Mouse (Mus musculus) C2C12 (cell line): ENCODE results near the gene Gm5136.

Experiments
- CEBPB ChIP-seq: IDR thresholded peaks from one replicate; pipeline ENCODE4 v1.6.1; 2011; ENCODE audit warnings: low read depth, mild to moderate bottlenecking, control low read depth, moderate library complexity
- CTCF ChIP-seq: IDR thresholded peaks from one replicate; pipeline ENCODE4 v1.5.1; 2011; ENCODE audit not compliant: control insufficient read depth, insufficient read depth, insufficient read length
- FOSL1 ChIP-seq: IDR thresholded peaks from one replicate; pipeline ENCODE4 v1.8.0; 2011; ENCODE audit warnings: mild to moderate bottlenecking, low read length; ENCODE audit not compliant: poor library complexity, insufficient read depth, severe bottlenecking
- MAX ChIP-seq: IDR thresholded peaks from one replicate; pipeline ENCODE4 v1.6.1; 2011; ENCODE audit warnings: mild to moderate bottlenecking, control low read depth
- MYOG ChIP-seq: IDR thresholded peaks from one replicate; pipeline ENCODE4 v1.6.1; 2011; ENCODE audit not compliant: control insufficient read depth, insufficient read length; ENCODE audit errors: extremely low read depth
- USF1 ChIP-seq: IDR thresholded peaks from one replicate; pipeline ENCODE4 v1.6.1; 2011; ENCODE audit warnings: low read depth, mild to moderate bottlenecking, control low read depth, moderate library complexity

GRCm38 (mm10) chr10:108679675-108680390 lies 20.1 kb downstream of the Gm5136 start:
- TF ChIP-seq CTCF (no peak), USF1 (no peak), MYOG (no peak), MAX (no peak), CEBPB (no peak), FOSL1 (no peak)
